Mouse (Mus musculus) intestine, embryonic 14.5 days (tissue): ENCODE data around the gene Zglp1. TPM values are rescaled to one million over a fixed set of nuclear protein-coding genes. Genes with fewer than 3 reads are reported as not detected.
"Not testable (repeated sequence)": the region's sequence is repeated elsewhere in the genome, so short reads cannot be mapped to it uniquely, and the experiment has no call there.

ENCODE experiments used
- ATAC-seq: fragments of 200-750 bp; cut with Nextera tagmentation; replicated peaks from 2 replicates; pipeline ENCODE4 v1.8.0; 2017; ENCODE audit warnings: low read depth, moderate number of reproducible peaks, moderate TSS enrichment, moderate library complexity; ENCODE audit not compliant: low FRiP score, low TSS enrichment
- DNase-seq: peaks from one replicate; pipeline ENCODE4 v3.0.0-alpha.2; 2018; ENCODE audit warnings: low spot score
- H3K27ac ChIP-seq: fragments of 300-500 bp; sonication (generic); 2 replicates; pipeline ENCODE4 v1.5.1; 2014; ENCODE audit warnings: low read depth, mild to moderate bottlenecking, control low read depth
- H3K27me3 ChIP-seq: fragments of 300-500 bp; sonication (generic); replicated peaks from 2 replicates; pipeline ENCODE4 v1.6.1; 2014; ENCODE audit warnings: low read length, control low read depth; ENCODE audit not compliant: control insufficient read depth, insufficient read depth
- H3K36me3 ChIP-seq: fragments of 300-500 bp; sonication (generic); 2 replicates; pipeline ENCODE4 v1.6.1; 2014; ENCODE audit warnings: low read length, control low read depth; ENCODE audit not compliant: control insufficient read depth, insufficient read depth
- H3K4me1 ChIP-seq: fragments of 300-500 bp; sonication (generic); replicated peaks from 2 replicates; pipeline ENCODE4 v1.6.1; 2014; ENCODE audit warnings: low read length, control low read depth, mixed read lengths; ENCODE audit not compliant: control insufficient read depth, insufficient read depth
- H3K4me2 ChIP-seq: fragments of 300-500 bp; sonication (generic); 2 replicates; pipeline ENCODE4 v1.6.1; 2014; ENCODE audit warnings: low read length
- H3K4me3 ChIP-seq: fragments of 300-500 bp; sonication (generic); 2 replicates; pipeline ENCODE4 v1.5.1; 2014; ENCODE audit warnings: low read depth, low read length, control low read depth, mixed read lengths
- H3K9ac ChIP-seq: fragments of 300-500 bp; sonication (generic); 2 replicates; pipeline ENCODE4 v1.6.1; 2014; ENCODE audit warnings: mild to moderate bottlenecking, low read length
- H3K9me3 ChIP-seq: fragments of 300-500 bp; sonication (generic); 2 replicates; pipeline ENCODE4 v1.6.1; 2016; ENCODE audit warnings: low read length, control low read depth; ENCODE audit not compliant: control insufficient read depth
- WGBS: fragments of 180-500 bp; shearing (Covaris S2); extraction: QIAGEN DNeasy Blood & Tissue Kit; methylation state at CpG from one replicate; pipeline ENCODE4 v1.1.7; 2014; 5-methylcytosine and 5-hydroxymethylcytosine counted together
- polyA plus RNA-seq: library from polyadenylated mRNA; unstranded; fragments of >200 nt; fragmentation: Nextera tagmentation; extraction: Ambion mirVana; gene quantifications from 2 replicates; pipeline ENCODE4 v1.2.1, GENCODE M21; 2014

The Zglp1 gene
- polyA plus RNA-seq, 1 experiment from 2014 or later: not detected

GRCm38 (mm10) chr9:21044785-21045184 lies 22.1 kb downstream of the Zglp1 start:
- H3K9me3 ChIP-seq: not testable (repeated sequence)

DNA sequence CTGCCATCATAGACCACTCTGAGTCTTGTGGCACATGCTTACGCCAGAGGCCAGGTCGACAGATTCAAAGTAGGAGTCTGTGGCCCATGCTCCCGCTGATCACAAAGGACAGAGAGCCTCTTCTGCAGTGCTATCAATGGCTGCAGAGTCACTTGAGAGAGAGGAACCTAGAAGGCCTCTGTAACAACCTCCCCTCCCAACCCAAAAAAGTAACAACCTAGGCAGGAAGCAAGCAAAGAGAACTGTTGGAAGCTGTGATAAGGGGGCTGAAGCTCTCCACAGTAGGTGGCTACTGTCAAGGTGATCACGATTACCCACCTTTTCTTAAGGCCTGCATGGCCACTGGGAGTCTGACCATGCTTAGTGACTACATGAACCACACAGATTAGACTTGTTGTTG lies 23.3 kb downstream of the Zglp1 start:
- Histone ChIP-seq H3K9ac (no peak overlapping the region), H3K27ac (no peak overlapping the region), H3K4me2 (no peak overlapping the region), H3K27me3 (peaks cover 10% of the 10 kb centered on the region), H3K36me3 (no peaks in the 10 kb centered on the region), H3K9me3 (no peaks in the 10 kb centered on the region), H3K4me3 (no peak overlapping the region), H3K4me1 (peaks cover 5% of the 10 kb centered on the region)
- DNase-seq: no peak
- ATAC-seq: no peak
- 90% methylated on average over 4 of the region's 4 CpGs for WGBS

More at GRCm38 (mm10) chr9:21044785-21045184, 22.1 kb downstream of the Zglp1 start:
- DNase-seq, ATAC-seq, H3K4me1 ChIP-seq, H3K9ac ChIP-seq, H3K36me3 ChIP-seq, H3K4me3 ChIP-seq, H3K27me3 ChIP-seq, H3K27ac ChIP-seq, H3K4me2 ChIP-seq: not testable (repeated sequence)
- WGBS: 46% methylated on average over 1 of the region's 1 CpGs

DNA sequence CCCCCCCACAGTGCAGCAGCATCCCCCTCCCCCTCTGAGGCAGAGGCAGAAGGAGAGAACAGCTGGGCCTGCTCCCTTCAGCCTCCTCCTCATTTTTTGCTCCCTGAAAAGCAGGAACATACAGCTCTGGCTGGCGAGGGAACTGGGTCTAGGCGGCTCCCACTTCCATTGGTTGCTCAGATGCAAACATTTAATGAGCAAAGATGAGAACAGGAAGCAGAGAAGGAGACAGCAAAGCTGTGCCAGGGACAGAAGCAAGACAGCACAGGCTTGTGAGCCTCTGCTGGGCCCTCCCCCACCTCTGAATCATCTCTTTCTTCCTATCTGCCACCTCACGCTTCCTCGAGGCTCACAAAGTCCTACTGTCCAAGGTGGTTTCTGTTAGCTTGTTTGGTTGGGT lies 25.6 kb downstream of the Zglp1 start:
- Histone ChIP-seq H3K4me3 (no peak overlapping the region), H3K9me3 (no peaks in the 10 kb centered on the region), H3K36me3 (no peaks in the 10 kb centered on the region), H3K27me3 (peaks cover 33% of the 10 kb centered on the region), H3K4me1 (peaks cover 12% of the 10 kb centered on the region), H3K9ac (no peak overlapping the region), H3K27ac (no peak overlapping the region), H3K4me2 (no peak overlapping the region)
- ATAC-seq: no peak
- no peak for DNase-seq
- WGBS: 23% methylated on average over 4 of the region's 4 CpGs

- 73% methylated on average over 3 of the region's 3 CpGs for WGBS
- Histone ChIP-seq H3K4me2 (no peak overlapping the region), H3K27me3 (peaks cover 48% of the 10 kb centered on the region)
These were observed 27.1 kb downstream of the Zglp1 start for GRCm38 (mm10) chr9:21039779-21040178.

DNA sequence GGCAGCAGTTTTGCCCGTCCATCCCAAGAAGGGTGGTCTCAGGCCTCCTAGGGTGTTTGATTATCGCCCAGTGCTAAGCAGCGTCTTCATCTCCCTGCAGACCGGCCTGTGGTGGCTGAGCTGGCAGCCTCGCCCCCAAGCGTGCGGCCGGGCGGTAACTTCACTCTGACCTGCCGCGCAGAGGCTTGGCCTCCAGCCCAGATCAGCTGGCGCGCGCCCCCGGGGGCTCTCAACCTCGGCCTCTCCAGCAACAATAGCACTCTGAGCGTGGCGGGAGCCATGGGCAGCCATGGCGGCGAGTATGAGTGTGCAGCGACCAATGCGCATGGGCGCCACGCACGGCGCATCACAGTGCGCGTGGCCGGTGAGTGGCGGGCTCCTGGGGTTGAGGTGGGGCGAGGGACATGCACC lies 29.4 kb downstream of the Zglp1 start:
- Histone ChIP-seq H3K4me3 (peak overlapping the region; percentile 36), H3K36me3 (no peaks in the 10 kb centered on the region), H3K27me3 (peaks cover 71% of the 10 kb centered on the region), H3K9me3 (no peaks in the 10 kb centered on the region), H3K4me2 (peak overlapping the region; percentile 53), H3K9ac (peak overlapping the region; percentile 22; the same call in 1 of the 2 replicates), H3K4me1 (peaks cover 26% of the 10 kb centered on the region), H3K27ac (no peak overlapping the region)
- ATAC-seq (no peak), DNase-seq (peak; percentile 62)
- WGBS: 4% methylated on average over 31 of the region's 31 CpGs

More at GRCm38 (mm10) chr9:21039779-21040178, 27.1 kb downstream of the Zglp1 start:
- Histone ChIP-seq H3K36me3 (no peaks in the 10 kb centered on the region), H3K4me3 (no peak overlapping the region), H3K4me1 (peaks cover 17% of the 10 kb centered on the region), H3K9ac (no peak overlapping the region), H3K9me3 (no peaks in the 10 kb centered on the region), H3K27ac (no peak overlapping the region)
- no peak for DNase-seq
- ATAC-seq: no peak

DNA sequence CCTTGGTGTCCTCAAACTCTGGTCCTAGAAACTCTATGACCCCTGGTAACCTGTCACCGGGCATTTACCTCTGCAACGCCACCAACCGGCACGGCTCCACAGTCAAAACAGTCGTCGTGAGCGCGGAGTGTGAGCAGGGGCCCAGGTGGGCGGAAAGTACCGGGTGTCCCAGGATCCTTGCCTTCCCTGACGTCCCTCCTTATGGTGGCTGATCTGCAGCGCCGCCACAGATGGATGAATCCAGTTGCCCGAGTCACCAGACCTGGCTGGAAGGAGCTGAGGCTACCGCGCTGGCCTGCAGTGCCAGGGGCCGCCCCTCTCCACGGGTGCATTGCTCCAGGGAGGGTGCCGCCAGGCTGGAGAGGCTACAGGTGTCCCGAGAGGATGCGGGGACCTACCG lies 30.2 kb downstream of the Zglp1 start:
- WGBS: 4% methylated on average over 22 of the region's 22 CpGs
- Histone ChIP-seq H3K4me2 (no peak overlapping the region), H3K27ac (no peak overlapping the region), H3K9me3 (no peaks in the 10 kb centered on the region), H3K9ac (no peak overlapping the region), H3K27me3 (peaks cover 79% of the 10 kb centered on the region), H3K4me1 (peaks cover 32% of the 10 kb centered on the region), H3K4me3 (no peak overlapping the region), H3K36me3 (no peaks in the 10 kb centered on the region)
- ATAC-seq (no peak), DNase-seq (peak; percentile 53)

GRCm38 (mm10) chr9:21036161-21036560 lies 30.7 kb downstream of the Zglp1 start:
- H3K27me3 ChIP-seq: peaks cover 82% of the 10 kb centered on the region
- no peak for DNase-seq
- H3K36me3 ChIP-seq: no peaks in the 10 kb centered on the region
- no peak overlapping the region for H3K9ac ChIP-seq
- peaks cover 29% of the 10 kb centered on the region for H3K4me1 ChIP-seq
- WGBS: 11% methylated on average over 20 of the region's 20 CpGs
- no peak for ATAC-seq
- H3K4me3 ChIP-seq: no peak overlapping the region
- H3K27ac ChIP-seq: no peak overlapping the region
- no peaks in the 10 kb centered on the region for H3K9me3 ChIP-seq
- H3K4me2 ChIP-seq: no peak overlapping the region

DNA sequence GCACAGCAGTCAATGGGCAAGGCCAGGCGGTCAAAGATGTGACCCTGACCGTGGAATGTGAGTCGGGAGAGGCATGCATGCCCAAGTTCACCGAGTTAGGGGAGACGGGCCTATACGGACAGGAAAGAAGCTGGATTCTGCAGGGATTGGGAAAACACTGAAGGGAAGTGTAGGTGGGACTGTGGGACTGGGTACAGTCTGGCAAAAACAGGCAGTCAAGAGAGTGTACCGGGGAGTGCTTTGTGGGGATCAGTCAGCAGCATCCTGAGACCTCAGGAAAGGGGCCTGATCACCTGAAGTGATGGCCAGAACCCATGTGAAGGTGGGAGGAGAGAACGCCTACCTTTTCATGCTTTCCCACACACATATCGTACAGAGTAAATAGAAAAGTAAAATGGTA lies 31.3 kb downstream of the Zglp1 start:
- Histone ChIP-seq H3K36me3 (no peaks in the 10 kb centered on the region), H3K4me3 (no peak overlapping the region), H3K4me1 (peaks cover 27% of the 10 kb centered on the region), H3K9me3 (no peaks in the 10 kb centered on the region), H3K9ac (no peak overlapping the region), H3K27ac (no peak overlapping the region), H3K4me2 (no peak overlapping the region), H3K27me3 (peaks cover 82% of the 10 kb centered on the region)
- DNase-seq (no peak), ATAC-seq (no peak)
- 23% methylated on average over 9 of the region's 9 CpGs for WGBS

DNA sequence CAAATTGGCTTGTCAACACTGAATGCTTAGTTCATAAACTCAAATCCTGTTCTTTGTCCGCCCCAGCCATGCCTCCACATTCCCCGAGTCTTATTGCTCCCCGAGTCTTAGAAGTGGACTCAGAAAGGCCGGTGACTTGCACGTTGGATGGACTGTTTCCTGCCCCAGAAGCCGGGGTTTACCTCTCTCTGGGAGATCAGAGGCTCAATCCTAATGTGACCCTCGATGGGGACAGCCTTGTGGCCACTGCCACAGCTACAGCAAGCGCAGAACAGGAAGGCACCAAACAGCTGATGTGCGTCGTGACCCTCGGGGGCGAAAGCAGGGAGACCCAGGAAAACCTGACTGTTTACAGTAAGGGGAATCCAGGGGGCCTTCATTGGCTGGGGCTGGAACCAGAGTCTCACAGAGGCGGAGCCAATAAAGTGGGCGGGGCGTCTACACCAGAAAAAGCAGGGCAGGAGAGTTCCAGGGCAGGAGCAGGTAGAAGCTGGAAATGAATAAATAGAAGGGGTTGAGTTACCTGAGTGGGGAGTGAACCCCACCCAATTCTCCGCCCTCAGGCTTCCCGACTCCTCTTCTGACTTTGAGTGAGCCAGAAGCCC lies 32.3 kb downstream of the Zglp1 start:
- 4% methylated on average over 17 of the region's 17 CpGs for WGBS
- H3K4me3 ChIP-seq: no peak overlapping the region
- ATAC-seq (no peak), DNase-seq (peak; percentile 56)
- H3K36me3 ChIP-seq: no peaks in the 10 kb centered on the region
- peaks cover 36% of the 10 kb centered on the region for H3K4me1 ChIP-seq
- H3K9me3 ChIP-seq: no peaks in the 10 kb centered on the region
- no peak overlapping the region for H3K27ac ChIP-seq
- no peak overlapping the region for H3K4me2 ChIP-seq
- H3K27me3 ChIP-seq: peaks cover 90% of the 10 kb centered on the region
- no peak overlapping the region for H3K9ac ChIP-seq
